In genomic region chr4:154675441-154676000, GRCm38 (mm10) we compare ENCODE assay signal across 30 mouse cellular contexts. TPM values are rescaled to one million over a fixed set of nuclear protein-coding genes. Genes with fewer than 3 reads are reported as not detected.
A peak's percentile ranks its signal among the peaks of the same experiment; 100 is the strongest.
DNase-seq lines count a peak whose midpoint lies in the region; ATAC-seq and TF ChIP-seq lines count a peak whose summit lies in the region.
"Had no signal": no experiment of that assay in that cellular context is flagged by ENCODE, and none has a peak within 500 bp of the region (broad histone marks: within the 10 kb centered on the region; RNA-seq: fewer than 3 reads in every experiment).

No protein-coding gene starts in this region.

- peaks cover 10% of the 10 kb centered on the region; the same call in 1 of the 2 replicates for H3K4me1 ChIP-seq in midbrain, embryonic 15.5 days
- H3K4me1 ChIP-seq in midbrain, postnatal 0 days (ENCODE audit: insufficient read depth, low read length) = no peaks in the 10 kb centered on the region
- H3K4me1 ChIP-seq in limb, embryonic 10.5 days = peaks cover 60% of the 10 kb centered on the region
- H3K4me1 ChIP-seq in limb, embryonic 13.5 days = peaks cover 50% of the 10 kb centered on the region

- 0 out of 2 replicates have a peak overlapping the region, but pooled peaks have one; percentile 29 for H3K4me2 ChIP-seq in midbrain, embryonic 15.5 days
- H3K4me2 ChIP-seq in midbrain, postnatal 0 days (ENCODE audit: low read depth, low read length, poor library complexity, severe bottlenecking) = no peak overlapping the region
- H3K4me2 ChIP-seq in limb, embryonic 13.5 days (replicated peaks) = no peak overlapping the region

- no peak overlapping the region for H3K9ac ChIP-seq in midbrain, embryonic 15.5 days
- H3K9ac ChIP-seq in midbrain, postnatal 0 days (replicated peaks; ENCODE audit: low read length, poor library complexity, severe bottlenecking) = no peak overlapping the region
- H3K9ac ChIP-seq in limb, embryonic 13.5 days = no peak overlapping the region

- intact Hi-C loops in left cerebral cortex, postnatal 14 days (cut with DNase I) = no loop called here

- no peak overlapping the region for H3K4me3 ChIP-seq in midbrain, embryonic 15.5 days
- H3K4me3 ChIP-seq in midbrain, postnatal 0 days (ENCODE audit: low read depth, low read length) = no peak overlapping the region
- H3K4me3 ChIP-seq in limb, embryonic 10.5 days = no peak overlapping the region
- H3K4me3 ChIP-seq in limb, embryonic 13.5 days = no peak overlapping the region

- WGBS in midbrain, embryonic 15.5 days = 56% methylated on average over 10 of the region's 10 CpGs
- 48% methylated on average over 10 of the region's 10 CpGs for WGBS in midbrain, postnatal 0 days
- WGBS in limb, embryonic 10.5 days = 73% methylated on average over 10 of the region's 10 CpGs
- 46% methylated on average over 10 of the region's 10 CpGs for WGBS in limb, embryonic 13.5 days

- H3K36me3 ChIP-seq in midbrain, embryonic 15.5 days (replicated peaks) = no peaks in the 10 kb centered on the region
- H3K36me3 ChIP-seq in midbrain, postnatal 0 days (ENCODE audit: insufficient read depth, low read length) = no peaks in the 10 kb centered on the region
- H3K36me3 ChIP-seq in limb, embryonic 10.5 days = no peaks in the 10 kb centered on the region
- H3K36me3 ChIP-seq in limb, embryonic 13.5 days = no peaks in the 10 kb centered on the region

- no peak for TF ChIP-seq CTCF in midbrain, postnatal 0 days (IDR thresholded peaks at IDR 0.05)

- peak; percentile 82 for DNase-seq in heart, adult 11 months
- DNase-seq in heart, postnatal 4 days = no peak
- DNase-seq in midbrain, postnatal 0 days (ENCODE audit: low spot score) = no peak
- no peak for DNase-seq in limb, embryonic 10.5 days (ENCODE audit: low spot score)
- DNase-seq in left cerebral cortex, postnatal 14 days (ENCODE audit: low spot score in 2 of 2) = no peak
- DNase-seq: adrenal gland, postnatal 14 days; cerebellum, adult 2 months; cerebellum, postnatal 25 days; kidney, postnatal 4 days; lung, postnatal 4 days; right cerebral cortex, adult 18-20 months; right cerebral cortex, postnatal 4 days; thymus, postnatal 25 days had no signal

- H3K9me3 ChIP-seq in midbrain, embryonic 15.5 days = no peaks in the 10 kb centered on the region
- H3K9me3 ChIP-seq in midbrain, postnatal 0 days (ENCODE audit: low read length) = no peaks in the 10 kb centered on the region
- H3K9me3 ChIP-seq in limb, embryonic 10.5 days (replicated peaks) = no peaks in the 10 kb centered on the region
- no peaks in the 10 kb centered on the region for H3K9me3 ChIP-seq in limb, embryonic 13.5 days

- no peak overlapping the region for H3K27ac ChIP-seq in midbrain, embryonic 15.5 days
- H3K27ac ChIP-seq in midbrain, postnatal 0 days (ENCODE audit: low read depth, low read length) = no peak overlapping the region
- H3K27ac ChIP-seq in limb, embryonic 10.5 days = peak overlapping the region; percentile 76
- H3K27ac ChIP-seq in limb, embryonic 13.5 days = peak overlapping the region; percentile 52; the same call in 1 of the 2 replicates

- no peak for ATAC-seq in midbrain, embryonic 15.5 days (replicated peaks)
- no peak for ATAC-seq in midbrain, postnatal 0 days (ENCODE audit: low FRiP score)
- ATAC-seq in limb, embryonic 13.5 days (ENCODE audit: low FRiP score, low read depth) = no peak
- ATAC-seq: intestine, postnatal 0 days had no signal

- H3K27me3 ChIP-seq in midbrain, embryonic 15.5 days (replicated peaks) = peaks cover 13% of the 10 kb centered on the region; the same call in 1 of the 2 replicates
- H3K27me3 ChIP-seq in midbrain, postnatal 0 days (ENCODE audit: insufficient read depth, low read length) = no peaks in the 10 kb centered on the region; the same call in 1 of the 2 replicates
- H3K27me3 ChIP-seq in limb, embryonic 10.5 days (ENCODE audit: low read depth, poor library complexity, severe bottlenecking) = 0 out of 2 replicates have a peak, but pooled peaks cover 6% of the 10 kb centered on the region
- peaks cover 8% of the 10 kb centered on the region; the same call in 1 of the 2 replicates for H3K27me3 ChIP-seq in limb, embryonic 13.5 days

RNA-seq across cellular contexts. Expression of gene Actrt2, which starts 7.9 kb away (rescaled TPM):
- not detected for total RNA-seq in heart, postnatal 4 days (2021)
- not detected in 2 replicates for polyA plus RNA-seq in midbrain, embryonic 15.5 days (2015; fragmentation: Nextera tagmentation; extraction: Ambion mirVana)
- not detected in 2 replicates for total RNA-seq in midbrain, postnatal 0 days (2014; rRNA removed)
- polyA plus RNA-seq in midbrain, postnatal 0 days (2015; fragmentation: Nextera tagmentation; extraction: Ambion mirVana) = not detected in 2 replicates
- not detected in 2 replicates for polyA plus RNA-seq in limb, embryonic 10.5 days (2016; fragmentation: Nextera tagmentation; extraction: Ambion mirVana)
- not detected in 2 replicates for polyA plus RNA-seq in limb, embryonic 13.5 days (2015; fragmentation: Nextera tagmentation; extraction: Ambion mirVana)
- not detected for total RNA-seq in left cerebral cortex, postnatal 14 days (2021)
- total RNA-seq: adrenal gland, postnatal 14 days; gastrocnemius, adult 8-10 months; granulocyte monocyte progenitor cell, adult 5-6 weeks; left cerebral cortex, postnatal 25 days; liver, adult 2 months; megakaryocyte-erythroid progenitor cell, adult 5-6 weeks had no signal
- polyA plus RNA-seq: C2C12; cerebellum, adult 2 months; embryonic facial prominence, embryonic 14.5 days; heart, embryonic 11.5 days; heart, postnatal 0 days; intestine, postnatal 0 days; kidney, embryonic 16.5 days; liver, adult 2 months; liver, embryonic 16.5 days; lung, embryonic 16.5 days; neural tube, embryonic 14.5 days; stomach, embryonic 14.5 days had no signal

RNA-seq across cellular contexts. Expression of gene Prdm16, which starts 38.8 kb away (rescaled TPM):
- 10 to 100 TPM; 25.5 to 26.8 TPM for total RNA-seq in heart, postnatal 4 days (2021)
- 11.2 and 11.5 TPM in 2 replicates for polyA plus RNA-seq in midbrain, embryonic 15.5 days (2015; fragmentation: Nextera tagmentation; extraction: Ambion mirVana)
- 10.7 and 13.4 TPM in 2 replicates for total RNA-seq in midbrain, postnatal 0 days (2014; rRNA removed)
- 9.3 and 12.0 TPM in 2 replicates for polyA plus RNA-seq in midbrain, postnatal 0 days (2015; fragmentation: Nextera tagmentation; extraction: Ambion mirVana)
- polyA plus RNA-seq in limb, embryonic 10.5 days (2016; fragmentation: Nextera tagmentation; extraction: Ambion mirVana) = 67.4 and 93.9 TPM in 2 replicates
- polyA plus RNA-seq in limb, embryonic 13.5 days (2015; fragmentation: Nextera tagmentation; extraction: Ambion mirVana) = 58.8 and 64.5 TPM in 2 replicates
- total RNA-seq in left cerebral cortex, postnatal 14 days (2021) = 1 to 10 TPM; 6.8 TPM
- polyA plus RNA-seq: C2C12 had no signal

Comparison
In these comparisons a context has a peak if more than half of its experiments do, and no peak if none do; other contexts are left out.
1. H3K27ac ChIP-seq: peak in limb, embryonic 10.5 days (single experiment) and limb, embryonic 13.5 days (single experiment); none in midbrain, embryonic 15.5 days (single experiment) and midbrain, postnatal 0 days (single experiment).